Mouse (Mus musculus): ENCODE data around the gene Lamc1. TPM values are rescaled to one million over a fixed set of nuclear protein-coding genes. Genes with fewer than 3 reads are reported as not detected.

The Lamc1 gene
- polyA plus RNA-seq, 1 experiment from 2014 or later, result 14.4 TPM

DNA sequence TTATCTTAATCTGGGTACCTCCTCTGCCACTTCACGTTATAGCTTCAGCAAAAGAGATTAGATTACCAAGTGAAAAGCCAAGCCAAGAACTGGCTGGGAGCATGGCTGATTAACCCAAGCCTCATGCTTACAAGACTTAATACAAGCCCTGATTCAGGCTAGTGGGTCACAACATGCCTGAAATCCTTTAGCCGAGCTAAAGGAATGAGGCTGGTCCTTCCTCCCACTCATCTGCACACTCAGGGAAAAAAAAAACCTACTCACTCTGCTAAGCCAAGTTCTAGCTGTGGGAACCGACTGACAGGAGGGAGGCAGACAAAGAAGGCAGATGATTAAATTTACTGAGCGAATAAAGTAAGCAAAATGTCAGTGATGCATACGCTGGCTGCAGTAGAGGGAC is 65.7 kb downstream of the Lamc1 start:
- no peaks in the 10 kb centered on the region for H3K36me3 ChIP-seq (ENCODE audit: control insufficient read depth, insufficient read depth)
- no peaks in the 10 kb centered on the region for H3K27me3 ChIP-seq (replicated peaks; ENCODE audit: control insufficient read depth, insufficient read depth, low read length)
- no peaks in the 10 kb centered on the region for H3K9me3 ChIP-seq (ENCODE audit: control insufficient read depth, low read length)
- no peak overlapping the region for H3K4me3 ChIP-seq (replicated peaks; ENCODE audit: low read length)
- H3K4me1 ChIP-seq (replicated peaks; ENCODE audit: control insufficient read depth, insufficient read depth, low read length), result peaks cover 15% of the 10 kb centered on the region
- H3K9ac ChIP-seq (replicated peaks; ENCODE audit: low read depth, low read length), result no peak overlapping the region
- no peak overlapping the region for H3K4me2 ChIP-seq (ENCODE audit: low read length)
- ATAC-seq, result no peak
- H3K27ac ChIP-seq (ENCODE audit: low read length), result no peak overlapping the region
- WGBS, result 30% methylated on average over 5 of the region's 5 CpGs

DNA sequence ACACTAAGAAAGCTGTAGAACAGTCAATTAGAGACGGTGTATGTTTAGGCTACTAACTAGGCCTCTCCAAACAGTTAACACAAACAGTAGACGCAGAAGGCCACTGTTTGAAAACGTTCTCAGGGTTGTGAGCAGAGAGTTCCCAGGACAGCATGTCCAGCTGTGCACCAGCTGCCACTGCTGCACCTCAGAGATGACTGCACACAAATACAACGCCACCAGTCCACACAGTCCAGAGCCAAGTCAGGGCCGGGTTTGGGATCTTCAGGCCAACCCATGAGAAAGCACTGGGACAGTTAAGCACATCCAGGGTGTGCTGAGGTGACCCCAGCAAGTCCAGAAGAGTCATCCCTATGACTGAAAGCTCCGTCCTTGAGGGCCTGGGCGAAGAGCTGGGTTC is 67.0 kb downstream of the Lamc1 start:
- ATAC-seq, result no peak
- no peak overlapping the region for H3K9ac ChIP-seq (replicated peaks; ENCODE audit: low read depth, low read length)
- H3K4me1 ChIP-seq (replicated peaks; ENCODE audit: control insufficient read depth, insufficient read depth, low read length), result peaks cover 15% of the 10 kb centered on the region
- no peak overlapping the region for H3K4me2 ChIP-seq (ENCODE audit: low read length)
- WGBS, result 56% methylated on average over 7 of the region's 7 CpGs
- H3K9me3 ChIP-seq (ENCODE audit: control insufficient read depth, low read length), result no peaks in the 10 kb centered on the region
- H3K27ac ChIP-seq (ENCODE audit: low read length), result no peak overlapping the region
- H3K4me3 ChIP-seq (replicated peaks; ENCODE audit: low read length), result no peak overlapping the region
- H3K36me3 ChIP-seq (ENCODE audit: control insufficient read depth, insufficient read depth), result no peaks in the 10 kb centered on the region
- H3K27me3 ChIP-seq (replicated peaks; ENCODE audit: control insufficient read depth, insufficient read depth, low read length), result no peaks in the 10 kb centered on the region

DNA sequence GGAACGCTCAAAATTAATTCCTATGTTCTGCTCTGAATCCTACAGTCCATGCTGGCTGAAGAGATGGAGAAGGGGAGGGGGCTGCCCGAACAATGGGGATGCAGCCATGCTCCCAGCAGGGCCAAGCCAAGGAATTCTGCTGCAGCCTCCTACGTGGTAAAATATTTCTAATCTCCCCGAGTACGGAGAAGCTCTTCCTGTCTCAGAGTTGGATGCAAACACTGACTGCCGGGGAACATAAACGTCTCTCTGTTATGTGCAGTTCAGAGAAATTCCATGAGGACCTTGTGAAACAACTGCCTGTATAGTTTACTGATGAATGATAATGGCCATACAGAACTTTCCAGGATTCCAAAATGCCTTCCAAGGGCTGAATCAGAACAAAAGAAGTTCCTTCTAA is 67.5 kb downstream of the Lamc1 start:
- no peak overlapping the region for H3K4me3 ChIP-seq (replicated peaks; ENCODE audit: low read length)
- no peak overlapping the region for H3K4me2 ChIP-seq (ENCODE audit: low read length)
- WGBS, result 12% methylated on average over 7 of the region's 7 CpGs
- H3K36me3 ChIP-seq (ENCODE audit: control insufficient read depth, insufficient read depth), result no peaks in the 10 kb centered on the region
- no peaks in the 10 kb centered on the region for H3K9me3 ChIP-seq (ENCODE audit: control insufficient read depth, low read length)
- H3K9ac ChIP-seq (replicated peaks; ENCODE audit: low read depth, low read length), result no peak overlapping the region
- H3K27me3 ChIP-seq (replicated peaks; ENCODE audit: control insufficient read depth, insufficient read depth, low read length), result no peaks in the 10 kb centered on the region
- H3K27ac ChIP-seq (ENCODE audit: low read length), result no peak overlapping the region
- ATAC-seq, result no peak
- peaks cover 15% of the 10 kb centered on the region for H3K4me1 ChIP-seq (replicated peaks; ENCODE audit: control insufficient read depth, insufficient read depth, low read length)

DNA sequence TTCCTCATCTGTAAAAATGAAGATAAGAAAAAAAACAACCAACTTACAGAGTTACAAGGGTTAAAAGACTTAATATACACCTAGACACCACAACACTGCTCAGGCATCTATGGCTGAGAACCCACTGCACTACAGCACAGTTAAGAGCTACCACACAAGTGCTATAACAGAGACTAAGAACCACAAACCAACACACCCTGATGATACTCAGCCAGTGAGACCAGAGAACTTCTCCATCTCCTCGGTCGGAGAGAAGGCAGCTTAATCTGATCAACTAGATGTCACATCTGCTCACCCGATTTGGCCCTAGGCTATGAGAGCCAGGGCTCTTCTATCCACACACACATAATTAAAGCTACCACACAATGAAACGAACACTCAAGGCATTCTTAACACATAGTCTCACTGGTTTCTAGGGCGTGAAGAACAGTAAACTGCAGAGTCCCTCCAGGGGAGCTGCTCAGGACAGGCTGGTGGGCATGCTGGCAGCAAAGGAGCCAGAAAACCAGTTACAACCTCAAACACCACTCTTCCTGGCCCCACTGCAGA is 72.8 kb downstream of the Lamc1 start:
- Histone ChIP-seq H3K27me3 (replicated peaks; ENCODE audit: control insufficient read depth, insufficient read depth, low read length) (no peaks in the 10 kb centered on the region), H3K36me3 (ENCODE audit: control insufficient read depth, insufficient read depth) (peaks cover 1% of the 10 kb centered on the region; the same call in 1 of the 2 replicates), H3K4me2 (ENCODE audit: low read length) (no peak overlapping the region), H3K9me3 (ENCODE audit: control insufficient read depth, low read length) (no peaks in the 10 kb centered on the region), H3K4me3 (replicated peaks; ENCODE audit: low read length) (no peak overlapping the region), H3K4me1 (replicated peaks; ENCODE audit: control insufficient read depth, insufficient read depth, low read length) (0 out of 2 replicates have a peak, but pooled peaks cover 5% of the 10 kb centered on the region), H3K9ac (replicated peaks; ENCODE audit: low read depth, low read length) (no peak overlapping the region), H3K27ac (ENCODE audit: low read length) (no peak overlapping the region)
- ATAC-seq, result no peak
- 48% methylated on average over 5 of the region's 5 CpGs for WGBS

DNA sequence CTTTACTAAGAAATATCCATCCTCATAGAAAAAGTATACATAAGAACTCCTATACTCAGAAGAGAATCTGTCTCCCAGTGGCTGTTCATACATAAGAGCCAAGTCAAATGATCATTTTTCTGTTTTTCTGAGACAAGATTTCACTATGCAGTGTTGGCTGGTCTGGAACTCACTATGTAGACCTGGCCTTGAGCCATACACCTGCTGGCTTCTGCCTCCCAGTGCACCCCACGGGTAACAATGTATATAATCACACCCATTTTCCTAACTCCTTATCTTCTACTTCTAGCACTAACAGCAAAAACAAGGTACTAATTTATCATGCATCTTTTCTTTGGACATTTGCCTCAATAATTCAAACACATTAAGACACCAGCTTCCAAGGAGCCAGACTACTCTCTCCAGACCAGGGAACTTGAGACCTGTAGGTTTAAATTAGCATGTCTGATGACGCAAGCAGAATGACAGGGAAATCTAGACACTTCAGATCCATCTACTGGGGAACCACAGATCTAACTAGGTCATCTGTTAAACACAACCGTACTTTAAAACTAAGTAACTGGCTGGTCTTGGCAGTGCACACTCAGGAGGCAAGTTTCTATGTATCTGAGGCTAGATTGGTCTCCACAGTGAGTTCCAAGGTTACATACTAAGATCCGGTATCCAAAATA is 79.9 kb downstream of the Lamc1 start:
- H3K9ac ChIP-seq (replicated peaks; ENCODE audit: low read depth, low read length), result no peak overlapping the region
- ATAC-seq, result no peak
- H3K27me3 ChIP-seq (replicated peaks; ENCODE audit: control insufficient read depth, insufficient read depth, low read length), result no peaks in the 10 kb centered on the region
- no peaks in the 10 kb centered on the region for H3K9me3 ChIP-seq (ENCODE audit: control insufficient read depth, low read length)
- no peaks in the 10 kb centered on the region for H3K4me1 ChIP-seq (replicated peaks; ENCODE audit: control insufficient read depth, insufficient read depth, low read length)
- H3K4me3 ChIP-seq (replicated peaks; ENCODE audit: low read length), result no peak overlapping the region
- H3K4me2 ChIP-seq (ENCODE audit: low read length), result no peak overlapping the region
- no peak overlapping the region for H3K27ac ChIP-seq (ENCODE audit: low read length)
- H3K36me3 ChIP-seq (ENCODE audit: control insufficient read depth, insufficient read depth), result peaks cover 18% of the 10 kb centered on the region
- WGBS, result 82% methylated on average over 4 of the region's 4 CpGs

DNA sequence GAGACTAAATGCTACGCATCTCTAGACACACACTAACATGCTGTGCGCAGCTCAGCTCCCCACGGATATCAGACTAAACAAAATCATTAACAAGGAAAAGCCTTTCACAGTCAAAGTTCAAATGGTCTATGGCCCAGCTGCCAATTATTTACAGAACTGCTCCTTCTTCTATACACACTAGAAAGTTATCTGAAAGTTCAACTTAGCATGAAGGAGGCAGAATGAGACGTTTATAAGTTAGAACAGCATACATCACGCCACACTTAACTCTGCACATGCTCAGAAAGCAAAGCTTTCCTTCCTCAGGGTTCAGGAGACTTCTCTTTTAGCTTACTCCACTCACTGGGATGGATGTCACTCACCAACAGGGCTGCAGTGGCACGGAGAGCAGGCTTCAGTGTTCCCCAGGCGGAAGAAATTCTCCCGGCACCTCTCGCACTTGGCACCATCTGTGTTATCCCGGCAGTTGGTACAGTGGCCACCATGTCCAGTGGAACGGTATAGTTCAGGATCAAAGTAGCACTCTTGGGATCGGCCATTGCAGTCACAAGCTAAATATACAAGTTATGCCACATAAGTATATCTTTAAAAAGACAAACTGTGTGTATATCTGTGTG is 80.9 kb downstream of the Lamc1 start:
- no peak overlapping the region for H3K27ac ChIP-seq (ENCODE audit: low read length)
- H3K4me2 ChIP-seq (ENCODE audit: low read length), result no peak overlapping the region
- H3K9ac ChIP-seq (replicated peaks; ENCODE audit: low read depth, low read length), result no peak overlapping the region
- H3K27me3 ChIP-seq (replicated peaks; ENCODE audit: control insufficient read depth, insufficient read depth, low read length), result no peaks in the 10 kb centered on the region
- 89% methylated on average over 12 of the region's 12 CpGs for WGBS
- H3K9me3 ChIP-seq (ENCODE audit: control insufficient read depth, low read length), result no peaks in the 10 kb centered on the region
- no peak for ATAC-seq
- no peak overlapping the region for H3K4me3 ChIP-seq (replicated peaks; ENCODE audit: low read length)
- H3K4me1 ChIP-seq (replicated peaks; ENCODE audit: control insufficient read depth, insufficient read depth, low read length), result no peaks in the 10 kb centered on the region
- peaks cover 22% of the 10 kb centered on the region for H3K36me3 ChIP-seq (ENCODE audit: control insufficient read depth, insufficient read depth)

DNA sequence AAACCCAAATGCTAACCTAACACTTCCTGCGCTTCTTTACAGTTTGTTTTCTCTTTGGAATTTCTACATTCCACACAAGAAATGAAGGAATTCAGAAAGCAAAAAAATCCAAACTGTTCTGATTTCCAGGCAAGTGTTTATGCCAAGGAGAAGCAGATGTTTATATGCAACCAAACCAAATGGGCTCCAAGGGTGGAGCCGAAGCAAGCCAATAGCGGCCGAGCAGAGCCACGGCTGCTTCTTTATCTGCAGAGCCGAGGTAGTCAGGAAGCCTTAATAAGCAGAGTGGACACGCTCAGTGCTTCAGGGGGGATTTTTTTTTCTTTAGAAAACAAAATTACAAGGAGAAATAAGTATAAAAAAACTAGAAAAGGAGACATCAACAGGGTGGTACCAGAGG is 91.2 kb downstream of the Lamc1 start:
- WGBS, result 76% methylated on average over 7 of the region's 7 CpGs
- ATAC-seq, result no peak

DNA sequence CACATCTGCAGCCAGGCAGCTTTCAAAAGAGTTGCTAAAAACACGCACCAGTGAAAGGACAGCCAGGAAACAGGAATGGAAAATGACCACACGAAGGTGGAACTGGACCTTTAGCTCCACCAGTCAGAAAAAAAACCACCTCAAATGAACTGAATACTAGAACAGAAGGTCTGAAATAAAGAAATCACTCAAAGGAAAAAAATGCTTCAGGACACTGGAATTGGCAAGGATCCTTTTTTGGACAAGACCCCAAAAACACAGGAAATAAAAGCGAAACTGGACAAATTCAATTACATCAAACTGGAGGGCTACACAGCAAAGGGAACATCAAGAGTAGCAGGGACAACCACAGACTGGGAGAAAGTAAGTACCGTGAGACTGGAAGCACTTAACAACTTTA is 97.0 kb downstream of the Lamc1 start:
- H3K9ac ChIP-seq (replicated peaks; ENCODE audit: low read depth, low read length), result no peak overlapping the region
- H3K36me3 ChIP-seq (ENCODE audit: control insufficient read depth, insufficient read depth), result peaks cover 14% of the 10 kb centered on the region
- no peak overlapping the region for H3K27ac ChIP-seq (ENCODE audit: low read length)
- H3K9me3 ChIP-seq (ENCODE audit: control insufficient read depth, low read length), result no peaks in the 10 kb centered on the region
- WGBS, result 53% methylated on average over 4 of the region's 4 CpGs
- H3K4me3 ChIP-seq (replicated peaks; ENCODE audit: low read length), result no peak overlapping the region
- no peaks in the 10 kb centered on the region for H3K27me3 ChIP-seq (replicated peaks; ENCODE audit: control insufficient read depth, insufficient read depth, low read length)
- ATAC-seq, result no peak
- no peak overlapping the region for H3K4me2 ChIP-seq (ENCODE audit: low read length)
- no peaks in the 10 kb centered on the region for H3K4me1 ChIP-seq (replicated peaks; ENCODE audit: control insufficient read depth, insufficient read depth, low read length)

More for the DNA sequence above, 91.2 kb downstream of the Lamc1 start:
- no peaks in the 10 kb centered on the region for H3K27me3 ChIP-seq (replicated peaks; ENCODE audit: control insufficient read depth, insufficient read depth, low read length)
- H3K4me3 ChIP-seq (replicated peaks; ENCODE audit: low read length), result no peak overlapping the region
- H3K27ac ChIP-seq (ENCODE audit: low read length), result no peak overlapping the region
- no peak overlapping the region for H3K9ac ChIP-seq (replicated peaks; ENCODE audit: low read depth, low read length)
- H3K9me3 ChIP-seq (ENCODE audit: control insufficient read depth, low read length), result no peaks in the 10 kb centered on the region
- no peak overlapping the region for H3K4me2 ChIP-seq (ENCODE audit: low read length)
- peaks cover 13% of the 10 kb centered on the region; the same call in 1 of the 2 replicates for H3K36me3 ChIP-seq (ENCODE audit: control insufficient read depth, insufficient read depth)
- H3K4me1 ChIP-seq (replicated peaks; ENCODE audit: control insufficient read depth, insufficient read depth, low read length), result no peaks in the 10 kb centered on the region

DNA sequence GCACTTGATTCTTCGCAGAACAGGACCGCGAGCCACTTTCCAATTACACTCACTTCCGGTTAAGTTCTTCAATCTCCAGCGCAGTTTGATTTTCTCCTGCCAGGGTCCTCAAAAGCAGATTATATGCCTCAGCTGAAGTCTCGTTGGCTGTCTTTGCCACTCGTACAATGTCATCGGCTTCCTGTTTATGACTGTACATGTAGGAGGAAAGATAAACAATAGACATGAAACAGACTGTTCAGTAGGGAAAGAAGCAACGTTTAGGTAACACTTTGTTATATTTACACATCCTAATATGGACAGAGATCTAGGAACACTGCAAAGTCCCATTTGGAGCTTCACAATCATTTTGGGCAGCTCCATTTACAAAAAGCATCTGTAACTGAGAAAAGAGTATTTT is 100.9 kb downstream of the Lamc1 start:
- no peak overlapping the region for H3K4me3 ChIP-seq (replicated peaks; ENCODE audit: low read length)
- no peaks in the 10 kb centered on the region for H3K27me3 ChIP-seq (replicated peaks; ENCODE audit: control insufficient read depth, insufficient read depth, low read length)
- H3K27ac ChIP-seq (ENCODE audit: low read length), result no peak overlapping the region
- 91% methylated on average over 9 of the region's 9 CpGs for WGBS
- H3K4me2 ChIP-seq (ENCODE audit: low read length), result no peak overlapping the region
- ATAC-seq, result no peak
- H3K36me3 ChIP-seq (ENCODE audit: control insufficient read depth, insufficient read depth), result peaks cover 33% of the 10 kb centered on the region
- H3K4me1 ChIP-seq (replicated peaks; ENCODE audit: control insufficient read depth, insufficient read depth, low read length), result no peaks in the 10 kb centered on the region
- H3K9ac ChIP-seq (replicated peaks; ENCODE audit: low read depth, low read length), result no peak overlapping the region
- no peaks in the 10 kb centered on the region for H3K9me3 ChIP-seq (ENCODE audit: control insufficient read depth, low read length)
